Mouse (Mus musculus) left cerebral cortex, adult 2 months (tissue): ENCODE results near the gene Slc17a2. TPM values are rescaled to one million over a fixed set of nuclear protein-coding genes. Genes with fewer than 3 reads are reported as not detected.

Experiments
- DNase-seq, 2 experiments: peaks; one replicate each; pipeline ENCODE4 v3.0.0; 2021 to 2022; ENCODE audit warnings: low spot score in 2 of 2, mixed read lengths in 1 of 2; ENCODE audit errors: extremely low spot score in 1 of 2
- H3K27ac ChIP-seq: fragments of 200-600 bp; 2 replicates; pipeline ENCODE4 v1.8.1; 2022
- H3K4me3 ChIP-seq: fragments of 200-600 bp; 2 replicates; pipeline ENCODE4 v1.8.1; 2022
- CTCF ChIP-seq: fragments of 200-600 bp; IDR thresholded peaks from 2 replicates; pipeline ENCODE4 v1.8.1; 2022; ENCODE audit warnings: antibody characterized with exemption, mild to moderate bottlenecking, moderate library complexity
- intact Hi-C: fragments of 180-260 bp; cut with DNase I; formaldehyde crosslinking; loops from one replicate; pipeline ENCODE4 v1.15.1; 2025
- total RNA-seq, 2 experiments: library from RNA; stranded (reverse); gene quantifications; 2 replicates each; pipeline ENCODE4 v1.2.3; 2021

Slc17a2 gene
- total RNA-seq, 2 experiments from 2014 or later = not detected

GRCm38 (mm10) chr13:23864711-23865110 lies 57.9 kb downstream of the Slc17a2 start:
- Histone ChIP-seq H3K4me3 (no peak overlapping the region), H3K27ac (no peak overlapping the region)
- intact Hi-C loops = no loop called here
- no peak for TF ChIP-seq CTCF
- DNase-seq = no peak

- Histone ChIP-seq H3K27ac (no peak overlapping the region), H3K4me3 (no peak overlapping the region)
- intact Hi-C loops = no loop called here
- no peak for DNase-seq
- no peak for TF ChIP-seq CTCF
These were observed 59.4 kb downstream of the Slc17a2 start for GRCm38 (mm10) chr13:23866086-23866710.

GRCm38 (mm10) chr13:23867000-23867399 lies 60.2 kb downstream of the Slc17a2 start:
- DNase-seq = no peak
- TF ChIP-seq CTCF = no peak
- Histone ChIP-seq H3K27ac (no peak overlapping the region), H3K4me3 (no peak overlapping the region)
- intact Hi-C loops = no loop called here

GRCm38 (mm10) chr13:23867405-23867804 lies 60.6 kb downstream of the Slc17a2 start, which contains the start of gene Slc17a1:
TSS of gene Slc17a1 (plus strand) at chr13:23867750.
- no peak for TF ChIP-seq CTCF
- Histone ChIP-seq H3K4me3 (no peak within 1 kb of the TSS), H3K27ac (no peak within 1 kb of the TSS)
- DNase-seq = no peak
- intact Hi-C loops = no loop called here

- intact Hi-C loops = no loop called here
- TF ChIP-seq CTCF = no peak
- no peak overlapping the region for H3K27ac ChIP-seq
These were observed 62.2 kb downstream of the Slc17a2 start for GRCm38 (mm10) chr13:23868790-23869533.

GRCm38 (mm10) chr13:23869996-23870395 lies 63.2 kb downstream of the Slc17a2 start:
- TF ChIP-seq CTCF = no peak
- H3K4me3 ChIP-seq = no peak overlapping the region
- intact Hi-C loops = no loop called here
- no peak for DNase-seq
- no peak overlapping the region for H3K27ac ChIP-seq

More at GRCm38 (mm10) chr13:23868790-23869533, 62.2 kb downstream of the Slc17a2 start:
- no peak for DNase-seq
- no peak overlapping the region for H3K4me3 ChIP-seq

- no peak for DNase-seq
- intact Hi-C loops = no loop called here
- no peak for TF ChIP-seq CTCF
- Histone ChIP-seq H3K27ac (no peak overlapping the region), H3K4me3 (no peak overlapping the region)
These were observed 66.3 kb downstream of the Slc17a2 start for GRCm38 (mm10) chr13:23873141-23873540.

Other genes starting within 250 kb of the Slc17a2 start
- 10 to 100 TPM; 40.1 to 50.4 TPM for gene Hist1h3e, start 244.6 kb upstream of the Slc17a2 start, total RNA-seq
- 1 to 10 TPM; 2.4 to 5.0 TPM for gene Hist1h2ae, start 235.8 kb upstream of the Slc17a2 start, total RNA-seq
- 10 to 100 TPM; 68.0 to 71.2 TPM for gene Hist1h2bg, start 235.6 kb upstream of the Slc17a2 start, total RNA-seq
- gene Hist1h2bf, start 232.8 kb upstream of the Slc17a2 start, total RNA-seq = 10 to 100 TPM; 19.7 to 24.1 TPM
- gene Hist1h2ad, start 232.6 kb upstream of the Slc17a2 start, total RNA-seq = 1 to 10 TPM; 3.8 to 9.0 TPM
- 1 to 10 TPM; 6.9 to 9.9 TPM for gene Hist1h3d, start 231.2 kb upstream of the Slc17a2 start, total RNA-seq
- gene Hist1h4d, start 225.4 kb upstream of the Slc17a2 start, total RNA-seq = 100 to 1,000 TPM; 141 to 157 TPM
- gene Hist1h2be, start 185.9 kb upstream of the Slc17a2 start, total RNA-seq = 1 to 10 TPM; 5.4 to 7.9 TPM
- gene Hist1h1e, start 184.4 kb upstream of the Slc17a2 start, total RNA-seq = 10 to 100 TPM; 53.2 to 57.3 TPM
- 1 to 10 TPM; 2.1 to 2.7 TPM for gene Hist1h2ac, start 123.0 kb upstream of the Slc17a2 start, total RNA-seq
- 10 to 100 TPM; 27.0 to 29.1 TPM for gene Hist1h2bc, start 122.8 kb upstream of the Slc17a2 start, total RNA-seq
- not detected for gene Hist1h1t, start 111.2 kb upstream of the Slc17a2 start, total RNA-seq
- gene Hist1h4c, start 108.5 kb upstream of the Slc17a2 start, total RNA-seq = 100 to 1,000 TPM; 103 TPM
- 1 to 10 TPM; 2.4 to 3.1 TPM for gene Hfe, start 96.1 kb upstream of the Slc17a2 start, total RNA-seq
- gene Hist1h1c, start 68.2 kb upstream of the Slc17a2 start, total RNA-seq = 10 to 100 TPM; 53.4 to 53.7 TPM
- 1 to 10 TPM; 1.0 to 1.3 TPM for gene Hist1h3c, start 61.4 kb upstream of the Slc17a2 start, total RNA-seq
- gene Hist1h2bb, start 60.3 kb upstream of the Slc17a2 start, total RNA-seq = 10 to 100 TPM; 12.3 to 19.0 TPM
- 10 to 100 TPM; 19.9 to 21.0 TPM for gene Hist1h2ab, start 55.9 kb upstream of the Slc17a2 start, total RNA-seq
- gene Hist1h3b, start 54.7 kb upstream of the Slc17a2 start, total RNA-seq = 1 to 10 TPM; 6.6 to 7.5 TPM
- gene Hist1h4b, start 50.0 kb upstream of the Slc17a2 start, total RNA-seq = 10 to 100 TPM; 62.5 to 93.5 TPM
- gene Hist1h4a, start 45.8 kb upstream of the Slc17a2 start, total RNA-seq = 10 to 100 TPM; 53.1 to 70.3 TPM
- gene Hist1h3a, start 44.6 kb upstream of the Slc17a2 start, total RNA-seq = 10 to 100 TPM; 31.1 to 37.0 TPM
- gene Hist1h1a, start 43.3 kb upstream of the Slc17a2 start, total RNA-seq = 10 to 100 TPM; 21.6 to 22.6 TPM
- gene Trim38, start 37.1 kb upstream of the Slc17a2 start, total RNA-seq = not detected
- not detected for gene Slc17a3, start 32.4 kb downstream of the Slc17a2 start, total RNA-seq
- gene Slc17a1, start 60.8 kb downstream of the Slc17a2 start, total RNA-seq = not detected
- not detected for gene Slc17a4, start 108.0 kb downstream of the Slc17a2 start, total RNA-seq
- not detected for gene Hist1h2ba, start 127.2 kb downstream of the Slc17a2 start, total RNA-seq
- not detected for gene Hist1h2aa, start 127.5 kb downstream of the Slc17a2 start, total RNA-seq
- gene Scgn, start 184.2 kb downstream of the Slc17a2 start, total RNA-seq = under 1 TPM in 1 of 2 experiments, not detected in 1; 0.68 TPM